Mouse (Mus musculus) right cerebral cortex, adult 18-20 months (tissue): Measurements from ENCODE around the gene Tufm.

Experiments used
- DNase-seq: peaks from one replicate; pipeline ENCODE4 v3.0.0; 2022; ENCODE audit warnings: mixed read lengths

The Tufm gene

DNA sequence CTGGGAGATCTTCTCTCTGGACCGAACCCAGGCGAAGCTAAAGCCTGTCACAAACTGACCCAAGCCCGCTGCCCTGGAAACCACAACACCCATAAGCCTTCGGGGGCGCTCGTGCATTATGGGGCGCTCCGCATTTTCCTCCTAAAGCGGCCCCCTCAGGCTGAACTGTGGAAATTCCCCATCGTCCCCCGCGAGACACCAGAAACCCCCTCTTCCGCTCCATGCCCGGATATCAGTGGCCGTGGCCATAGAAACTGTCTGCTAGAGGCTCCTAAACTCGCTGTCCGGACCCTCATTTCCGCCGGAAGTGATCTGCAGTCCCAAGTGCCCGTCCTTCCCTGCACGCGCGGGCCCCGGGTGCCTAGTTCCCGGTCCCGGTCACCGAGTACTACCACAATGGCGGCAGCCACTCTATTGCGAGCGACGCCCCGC, at the start of gene Tufm:
TSS of gene Tufm (plus strand) at position 310 of the 432 bp plus-strand sequence.
- DNase-seq, result peak; percentile 99

DNA sequence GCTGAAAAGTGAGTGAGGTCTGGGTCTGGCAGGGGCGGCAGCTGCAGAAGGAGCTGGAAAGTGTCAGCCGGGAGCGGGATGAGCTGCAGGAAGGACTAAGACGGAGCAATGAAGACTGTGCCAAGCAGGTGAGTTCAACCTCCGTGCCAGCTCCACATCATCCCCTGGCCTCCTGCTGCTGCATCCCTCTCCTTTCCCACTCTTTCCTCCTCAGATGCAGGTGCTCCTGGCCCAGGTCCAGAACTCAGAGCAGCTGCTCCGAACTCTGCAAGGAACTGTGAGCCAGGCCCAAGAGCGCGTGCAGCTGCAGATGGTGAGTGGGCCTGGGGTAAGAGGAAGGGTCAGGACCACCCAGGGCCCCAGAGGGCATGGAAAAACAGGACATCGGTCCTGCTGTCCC, 47.0 kb upstream of the Tufm start:
- no peak for DNase-seq

DNA sequence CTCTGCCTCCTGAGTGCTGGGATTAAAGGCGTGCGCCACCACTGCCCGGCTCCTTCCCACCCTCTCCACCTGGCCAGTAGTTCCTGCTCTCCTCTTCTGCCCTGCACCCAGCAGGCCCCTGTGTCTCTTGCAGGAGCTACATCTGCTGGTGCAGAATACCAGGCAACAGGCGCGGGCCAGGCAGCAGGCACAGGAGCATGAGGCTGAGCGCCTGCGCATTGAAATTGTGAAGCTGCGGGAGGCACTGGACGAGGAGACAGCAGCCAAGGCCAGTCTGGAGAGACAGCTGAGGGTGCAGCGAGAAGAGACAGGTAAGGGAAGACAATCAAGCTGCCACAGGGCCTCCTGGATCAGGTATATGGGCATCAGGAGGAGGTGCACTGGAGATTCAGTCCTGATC, 43.2 kb upstream of the Tufm start:
- no peak for DNase-seq

DNA sequence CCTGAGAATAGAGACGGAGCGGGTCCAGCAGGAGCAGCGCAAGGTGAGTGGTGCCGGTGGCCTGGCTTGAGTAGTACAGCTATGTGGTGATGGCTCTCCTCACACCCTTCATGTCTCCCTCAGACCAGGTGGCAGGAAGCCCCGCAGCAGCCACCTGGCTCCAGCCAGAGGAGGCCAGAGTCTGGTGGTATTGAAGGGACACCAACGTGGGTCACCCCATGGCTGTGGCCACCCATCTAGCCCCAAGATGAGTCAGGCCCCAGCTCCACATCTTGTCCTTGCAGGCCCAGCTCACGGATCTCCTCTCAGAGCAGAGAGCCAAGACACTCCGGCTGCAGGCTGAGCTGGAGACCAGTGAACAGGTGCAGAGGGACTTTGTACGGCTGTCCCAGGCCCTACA, 42.6 kb upstream of the Tufm start:
- no peak for DNase-seq

DNA sequence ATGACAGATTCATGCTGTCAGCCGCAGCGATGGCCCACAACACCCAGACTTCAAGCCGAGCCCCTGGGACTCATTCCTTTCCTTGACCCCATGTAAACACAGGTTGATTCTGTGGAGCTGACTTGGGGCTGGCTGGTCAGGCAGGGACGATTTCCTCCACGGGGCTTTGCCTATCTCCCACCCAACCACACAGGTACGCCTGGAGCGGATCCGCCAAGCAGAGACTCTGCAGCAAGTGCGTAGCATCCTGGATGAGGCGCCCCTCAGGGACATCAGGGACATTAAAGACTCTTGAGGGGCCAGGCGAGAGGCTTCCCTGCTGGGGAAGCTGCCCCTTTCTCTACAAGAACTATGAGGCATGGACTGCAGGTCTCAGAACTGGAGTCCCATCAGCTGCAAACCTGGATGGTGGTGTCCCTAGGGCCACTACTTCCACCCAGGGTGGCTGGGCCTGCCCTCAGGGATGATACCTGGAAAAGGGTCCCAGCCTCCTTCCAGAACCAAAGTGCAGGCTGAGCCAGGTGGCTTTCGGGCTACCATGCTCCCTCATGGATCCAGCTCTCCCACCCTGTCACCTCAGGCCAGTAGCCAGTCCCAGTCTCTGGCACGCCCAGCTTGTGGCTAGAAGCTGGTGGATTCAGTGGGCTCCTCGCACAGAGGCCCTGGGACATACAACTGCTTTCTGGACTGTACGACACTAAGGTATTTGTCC, 41.9 kb upstream of the Tufm start:
- no peak for DNase-seq

DNA sequence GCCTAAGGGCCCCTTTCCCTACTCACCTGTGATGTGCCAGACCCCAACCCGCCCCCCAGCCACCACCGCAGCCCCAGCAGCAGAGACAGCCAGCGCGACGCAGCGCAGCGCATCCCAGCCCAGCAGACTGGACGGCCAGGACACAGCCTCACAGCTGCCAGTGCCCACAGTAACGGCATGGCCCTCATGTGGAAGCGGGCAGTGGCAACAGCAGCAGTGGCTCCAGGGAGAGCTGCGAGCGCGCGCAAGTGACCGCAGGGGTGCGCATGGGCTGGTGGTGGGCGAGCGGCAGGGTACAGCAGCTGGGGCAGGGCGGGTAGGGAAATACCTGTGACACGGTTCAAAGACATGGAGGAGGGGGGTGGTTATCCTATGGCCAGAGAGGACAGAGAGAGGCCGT, 40.9 kb upstream of the Tufm start:
- DNase-seq, result no peak

DNA sequence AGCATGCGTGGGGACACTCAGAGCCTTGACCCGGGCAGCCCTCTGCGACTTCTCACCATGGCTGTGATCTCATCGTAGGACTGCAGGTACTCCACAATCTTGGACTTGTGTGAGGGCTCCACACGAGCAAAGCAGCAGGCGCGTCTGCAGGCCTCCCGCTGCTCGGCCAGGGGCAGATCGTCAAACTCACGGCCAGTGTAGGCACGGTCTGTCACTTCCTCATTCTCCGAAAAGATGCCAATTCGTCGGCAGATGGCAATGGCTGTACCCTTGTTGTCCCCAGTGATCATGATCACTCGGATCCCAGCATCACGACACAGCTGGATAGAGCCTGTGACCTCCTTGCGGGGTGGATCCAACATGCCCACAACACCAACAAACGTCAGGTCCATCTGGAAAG, 38.7 kb upstream of the Tufm start:
- DNase-seq, result no peak

DNA sequence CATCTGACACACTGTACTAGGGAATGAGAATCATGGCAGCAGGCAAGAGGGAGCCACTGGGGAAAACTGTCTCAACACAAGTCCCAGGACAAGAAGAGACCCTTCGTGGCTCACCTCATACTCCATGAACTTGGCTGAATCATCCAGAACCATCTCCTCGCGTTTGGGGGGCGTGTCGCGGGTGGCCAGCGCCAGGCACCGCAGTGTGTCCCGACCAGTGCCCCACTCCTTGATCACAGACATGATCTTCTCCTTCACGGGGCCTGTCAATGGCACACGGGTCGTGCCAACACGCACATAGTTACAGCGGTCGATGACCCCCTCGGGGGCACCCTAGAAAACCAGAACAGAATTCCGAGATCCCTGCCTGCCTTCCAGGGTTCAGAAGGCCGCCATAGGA, 37.2 kb upstream of the Tufm start:
- DNase-seq, result no peak

DNA sequence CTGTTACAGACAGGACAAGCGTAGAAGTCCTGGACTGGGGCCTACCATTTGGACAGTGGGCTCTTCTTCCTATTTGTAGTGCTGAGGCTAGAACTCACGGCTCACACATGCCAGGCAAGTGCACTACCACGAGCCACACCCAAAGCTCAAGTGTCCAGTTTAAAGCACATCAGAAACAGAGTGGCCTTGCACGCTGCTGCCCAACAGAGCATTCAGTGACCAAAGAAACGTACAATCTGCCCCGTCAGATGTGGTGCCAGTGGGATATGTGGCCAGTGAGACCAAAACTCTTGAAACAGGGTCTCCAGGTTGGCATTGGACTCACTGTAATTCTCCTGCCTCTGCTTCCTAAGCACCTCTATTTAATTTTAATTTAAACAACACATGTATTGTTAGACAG, 36.5 kb upstream of the Tufm start:
- no peak for DNase-seq

DNA sequence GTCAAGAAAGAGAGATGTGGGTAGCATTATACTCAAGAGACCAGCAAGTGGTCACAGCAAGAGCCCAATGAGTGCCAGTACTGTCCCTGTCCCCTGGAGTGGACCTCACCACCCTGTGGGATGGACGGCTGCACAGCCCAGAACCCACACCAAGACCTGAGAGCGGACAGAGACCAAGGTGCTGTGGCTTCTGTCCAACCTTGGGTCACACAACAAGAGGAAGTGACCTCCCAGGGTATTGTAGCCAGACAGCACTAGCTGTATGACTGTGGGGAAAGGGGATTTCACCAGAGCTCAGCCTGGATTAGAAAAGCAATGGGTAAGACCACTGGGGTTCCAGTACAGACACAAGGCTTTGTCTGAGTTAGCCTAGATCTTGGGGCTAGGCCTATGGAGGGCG, 34.9 kb upstream of the Tufm start:
- no peak for DNase-seq

DNA sequence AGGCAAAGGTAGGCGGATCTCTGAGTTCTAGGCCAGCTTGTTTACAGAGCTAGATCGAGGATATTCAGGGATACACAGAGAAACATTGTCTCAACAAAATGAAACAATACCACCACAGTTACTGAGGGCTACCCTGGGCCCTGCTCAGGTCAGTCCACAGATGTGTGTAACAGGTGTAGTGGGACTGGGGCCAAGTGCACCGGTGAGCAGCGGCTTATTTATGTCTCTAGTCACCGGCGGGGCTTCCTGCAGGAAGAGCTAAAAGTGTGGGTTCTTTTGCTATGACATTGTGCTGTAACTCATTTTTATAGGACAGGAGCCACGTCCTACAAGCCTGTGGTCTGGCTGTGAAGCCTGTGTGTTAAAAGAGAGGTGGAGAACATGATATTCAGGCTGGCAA, 33.3 kb upstream of the Tufm start:
- DNase-seq, result no peak

DNA sequence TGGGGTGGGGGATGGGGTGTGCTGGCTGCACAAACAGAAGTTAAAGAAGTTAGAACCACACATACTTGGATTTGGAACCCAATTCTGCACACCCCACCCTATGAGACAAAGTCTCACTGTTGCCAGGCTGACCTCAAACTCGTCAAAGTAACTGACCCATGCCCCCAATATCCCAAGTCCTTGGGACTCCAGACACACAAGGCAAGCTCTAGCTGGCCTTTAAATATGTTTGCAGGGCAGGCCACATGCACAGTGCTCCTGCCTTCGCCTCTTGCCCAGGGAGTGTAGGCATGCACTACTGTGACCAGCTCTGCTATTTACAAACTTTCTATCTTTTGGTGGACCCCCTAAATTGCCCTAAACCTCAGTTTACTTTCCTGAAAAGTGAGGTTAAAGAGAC, 31.9 kb upstream of the Tufm start:
- no peak for DNase-seq

DNA sequence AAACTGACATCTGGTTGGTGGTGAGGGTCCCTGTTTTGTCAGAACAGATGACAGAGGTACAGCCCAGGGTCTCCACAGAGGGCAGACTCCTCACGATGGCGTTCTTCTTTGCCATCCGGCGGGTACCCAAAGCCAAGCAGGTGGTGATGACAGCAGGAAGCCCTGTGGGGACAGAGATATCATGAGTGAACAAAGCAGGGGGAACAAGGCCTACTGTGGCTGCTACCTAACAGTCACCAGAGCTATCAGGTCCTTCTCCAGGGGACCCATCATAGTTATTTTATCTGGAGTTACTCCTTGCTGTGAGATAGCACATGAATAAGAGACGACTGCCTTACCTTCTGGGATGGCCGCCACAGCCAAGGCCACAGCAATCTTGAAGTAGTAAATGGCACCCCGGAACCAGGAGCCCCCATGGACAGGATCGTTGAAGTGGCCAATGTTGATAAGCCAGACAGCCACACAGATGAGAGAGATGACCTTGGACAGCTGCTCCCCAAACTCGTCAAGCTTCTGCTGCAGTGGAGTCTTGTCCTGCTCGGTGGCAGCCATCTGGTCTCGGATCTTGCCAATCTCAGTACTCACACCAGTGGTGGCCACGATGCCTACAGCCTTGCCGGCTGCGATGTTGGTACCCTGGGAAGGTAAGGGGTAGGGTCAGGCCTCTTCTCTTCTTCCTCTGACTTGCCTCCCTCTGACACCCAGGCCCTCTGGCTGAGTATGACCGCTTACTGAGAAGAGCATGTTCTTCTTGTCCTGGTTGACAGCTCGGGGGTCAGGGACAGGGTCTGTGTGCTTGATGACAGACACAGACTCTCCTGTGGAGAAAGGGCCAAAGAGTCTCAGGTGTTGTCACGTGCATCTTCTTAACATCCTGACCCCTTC, 30.5 kb upstream of the Tufm start:
- no peak for DNase-seq

DNA sequence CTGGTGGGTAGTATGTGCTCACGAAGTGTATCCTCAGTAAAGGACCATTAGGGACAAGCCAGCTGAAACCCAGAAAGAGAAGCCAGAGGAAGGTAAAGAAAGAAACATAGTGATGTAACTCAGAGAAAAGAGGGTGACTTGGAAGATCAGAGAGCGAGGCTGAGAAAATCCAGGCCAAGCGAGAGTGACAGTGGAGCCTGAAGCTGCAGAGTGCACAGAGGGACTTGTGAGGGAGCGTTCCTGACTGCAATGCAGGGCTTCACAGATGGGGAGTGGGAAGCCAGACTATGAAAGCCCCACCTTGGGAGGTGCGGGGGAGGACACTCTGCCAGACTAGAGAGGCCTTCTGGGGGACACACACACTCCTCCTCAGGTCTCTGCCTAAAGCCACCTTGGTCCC, 28.9 kb upstream of the Tufm start:
- no peak for DNase-seq

DNA sequence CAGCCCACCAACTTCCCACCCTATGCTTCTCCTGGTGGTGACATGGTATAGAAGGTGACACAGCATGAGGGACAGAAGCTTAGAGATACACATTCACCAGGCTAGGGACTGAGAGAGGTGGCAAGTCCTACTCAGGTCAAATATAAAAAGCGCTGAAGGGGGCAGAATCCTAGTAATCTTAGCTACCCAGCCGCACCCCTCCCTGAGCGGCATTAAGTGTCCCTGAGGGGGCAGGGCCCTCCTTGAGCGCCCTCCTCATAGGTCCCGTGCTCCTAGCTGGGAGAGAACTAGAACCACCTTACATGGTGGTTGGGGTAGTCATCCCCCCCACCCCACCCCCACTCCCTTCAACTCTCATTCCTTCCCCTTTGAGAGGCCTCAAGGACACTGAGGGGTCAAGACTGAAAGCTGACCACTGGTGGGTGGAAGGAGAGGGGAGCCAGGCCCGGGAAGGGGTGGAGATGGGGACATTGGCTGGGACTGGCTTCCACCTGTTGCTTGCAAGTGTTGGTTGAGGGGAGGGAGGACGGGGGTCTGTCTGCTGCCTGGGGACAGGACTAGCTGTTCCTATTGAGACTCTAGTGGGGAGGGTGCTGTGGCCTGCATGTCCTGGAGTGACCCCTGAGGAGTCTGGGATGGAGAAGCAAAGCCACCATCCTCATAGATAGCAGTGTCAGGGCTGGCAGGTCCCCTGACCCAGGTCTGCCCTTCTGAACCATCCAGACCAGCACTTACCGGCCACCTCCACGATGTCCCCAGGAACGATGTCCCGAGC, 28.1 kb upstream of the Tufm start:
- DNase-seq, result no peak

DNA sequence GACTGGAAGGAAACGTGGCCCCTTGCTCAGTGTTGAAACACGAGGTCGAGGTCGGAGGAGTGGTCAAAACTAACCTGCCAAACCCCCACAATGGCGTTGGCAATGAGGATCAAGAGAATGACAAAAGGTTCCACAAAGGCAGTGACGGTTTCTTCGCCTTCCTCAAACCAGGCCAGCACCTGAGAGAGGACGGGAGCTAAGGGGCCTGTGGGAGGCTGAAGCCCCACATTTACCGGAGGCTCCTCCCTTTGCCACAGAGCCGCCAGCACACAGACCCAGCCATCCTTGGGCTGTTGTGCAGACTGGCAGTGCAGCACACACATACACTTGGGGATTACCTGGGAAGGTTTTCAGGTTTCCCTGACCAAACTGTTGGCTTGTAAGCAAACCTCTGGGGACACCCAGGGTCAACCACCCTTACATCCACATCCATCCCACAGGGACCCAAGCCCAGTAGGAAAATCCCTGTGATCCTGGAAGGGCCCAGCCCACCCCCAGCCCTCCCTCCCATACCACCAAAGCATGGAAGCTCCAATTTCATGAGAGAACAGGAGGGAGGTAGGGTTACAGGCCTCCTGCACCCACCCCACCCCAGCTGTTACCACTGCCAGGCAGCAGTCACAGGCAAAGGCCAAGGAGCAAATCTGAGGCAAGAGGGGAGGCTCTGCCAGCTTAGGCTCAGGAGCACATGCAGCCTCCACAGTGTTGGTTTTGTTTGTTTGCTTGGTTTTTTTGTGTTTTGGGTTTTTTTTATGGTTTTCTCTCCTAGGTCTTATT, 26.4 kb upstream of the Tufm start:
- DNase-seq, result no peak

DNA sequence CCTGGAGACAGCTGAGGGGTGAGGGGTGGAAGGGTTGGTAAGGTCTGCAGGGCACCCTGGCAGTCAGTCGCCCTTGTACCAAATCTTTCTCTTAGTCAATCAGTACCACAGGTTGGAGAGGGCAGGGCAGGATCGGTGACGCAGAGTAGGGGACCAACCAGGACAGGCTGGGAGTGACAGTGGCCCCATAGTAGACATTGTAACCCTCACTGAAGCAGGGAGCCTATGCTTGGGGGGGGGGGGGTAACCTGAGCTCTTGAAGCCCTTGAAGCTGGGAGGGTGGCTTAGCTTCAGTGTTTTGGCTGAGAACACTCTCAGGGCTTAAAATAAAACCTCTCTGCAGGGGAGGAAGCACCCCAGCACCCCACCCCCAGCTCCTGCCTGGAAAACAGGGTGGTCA, 25.5 kb upstream of the Tufm start:
- no peak for DNase-seq

DNA sequence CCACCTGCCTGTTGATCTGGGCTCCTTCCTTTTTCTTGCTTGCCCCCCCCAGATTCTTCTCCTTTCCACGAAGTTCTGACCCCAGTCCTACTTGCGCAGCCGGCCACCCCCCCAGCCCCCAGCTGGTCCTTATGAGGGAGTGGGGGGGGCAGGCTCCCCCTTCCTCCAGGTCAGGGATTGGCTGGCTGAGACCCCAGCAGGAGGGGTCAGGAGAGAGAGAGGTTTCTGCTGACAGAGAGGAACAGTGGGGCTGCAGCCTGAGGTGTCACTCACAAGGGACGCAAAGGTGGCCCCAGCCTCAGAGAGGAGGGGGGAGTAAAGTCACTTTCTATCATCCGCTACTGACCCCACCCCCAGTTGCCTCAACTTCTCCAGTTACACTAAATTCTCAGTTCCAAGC, 24.2 kb upstream of the Tufm start, which contains the start of gene Atp2a1:
TSS of gene Atp2a1 (minus strand) at position 105 of the 400 bp plus-strand sequence.
- no peak for DNase-seq

DNA sequence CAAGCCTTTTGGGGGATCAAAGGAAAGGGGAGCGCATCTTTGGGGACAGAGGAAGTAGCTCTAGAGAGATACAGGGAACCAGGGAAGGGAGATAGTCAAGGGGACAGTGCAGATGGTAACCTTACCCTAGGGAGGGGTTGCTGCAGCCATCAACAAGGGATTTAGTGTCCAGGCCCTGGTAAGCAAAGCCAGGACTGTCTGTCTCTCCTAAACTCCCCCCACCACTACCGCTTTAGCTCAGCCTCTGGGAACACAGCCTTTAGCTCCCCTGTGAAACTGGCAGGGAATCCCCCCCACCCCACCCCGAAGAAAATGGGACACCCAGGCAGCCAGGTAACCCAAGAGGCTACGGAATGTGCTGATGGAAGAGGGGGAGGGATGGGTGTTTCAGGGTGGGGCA, 23.6 kb upstream of the Tufm start:
- no peak for DNase-seq

DNA sequence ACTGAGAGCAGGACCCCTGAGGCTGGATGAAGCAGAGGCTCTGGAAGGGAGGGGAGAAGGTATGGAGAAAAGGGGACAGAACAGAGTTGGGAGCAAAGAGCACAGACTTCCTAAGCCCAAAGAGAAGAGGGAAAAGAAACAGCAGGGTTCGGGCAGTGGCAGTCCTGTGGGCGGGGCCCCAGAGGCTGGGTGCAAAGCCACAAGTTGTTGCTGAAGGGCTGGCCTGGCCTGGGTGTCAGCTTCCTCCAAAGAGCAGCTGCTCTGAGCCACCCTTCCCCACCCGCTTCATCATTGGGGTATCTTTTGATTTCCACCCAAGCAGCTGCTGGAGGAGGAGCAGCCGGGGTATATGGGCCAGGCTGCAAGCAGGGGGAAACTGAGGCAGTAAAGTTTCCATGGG, 23.0 kb upstream of the Tufm start:
- no peak for DNase-seq

DNA sequence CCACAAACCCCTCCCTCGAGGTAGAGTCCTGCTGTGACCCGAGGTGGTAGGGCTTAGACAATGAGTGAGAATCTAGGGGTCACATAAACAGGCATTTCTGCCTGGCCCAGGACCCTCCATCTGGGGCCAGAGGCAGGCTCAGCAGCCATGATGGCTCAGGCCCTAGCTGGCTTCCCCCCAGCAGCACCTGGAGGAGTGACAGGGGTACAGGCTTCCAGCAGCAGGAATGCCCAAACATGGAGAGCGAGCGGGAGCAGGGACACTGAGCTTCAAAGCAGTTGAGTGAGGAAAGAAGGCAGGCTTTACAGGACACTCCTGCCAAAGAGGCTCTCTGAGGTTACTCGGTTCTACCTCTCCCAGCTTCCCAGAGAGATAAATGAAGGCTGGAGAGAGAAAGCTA, 22.3 kb upstream of the Tufm start:
- no peak for DNase-seq

DNA sequence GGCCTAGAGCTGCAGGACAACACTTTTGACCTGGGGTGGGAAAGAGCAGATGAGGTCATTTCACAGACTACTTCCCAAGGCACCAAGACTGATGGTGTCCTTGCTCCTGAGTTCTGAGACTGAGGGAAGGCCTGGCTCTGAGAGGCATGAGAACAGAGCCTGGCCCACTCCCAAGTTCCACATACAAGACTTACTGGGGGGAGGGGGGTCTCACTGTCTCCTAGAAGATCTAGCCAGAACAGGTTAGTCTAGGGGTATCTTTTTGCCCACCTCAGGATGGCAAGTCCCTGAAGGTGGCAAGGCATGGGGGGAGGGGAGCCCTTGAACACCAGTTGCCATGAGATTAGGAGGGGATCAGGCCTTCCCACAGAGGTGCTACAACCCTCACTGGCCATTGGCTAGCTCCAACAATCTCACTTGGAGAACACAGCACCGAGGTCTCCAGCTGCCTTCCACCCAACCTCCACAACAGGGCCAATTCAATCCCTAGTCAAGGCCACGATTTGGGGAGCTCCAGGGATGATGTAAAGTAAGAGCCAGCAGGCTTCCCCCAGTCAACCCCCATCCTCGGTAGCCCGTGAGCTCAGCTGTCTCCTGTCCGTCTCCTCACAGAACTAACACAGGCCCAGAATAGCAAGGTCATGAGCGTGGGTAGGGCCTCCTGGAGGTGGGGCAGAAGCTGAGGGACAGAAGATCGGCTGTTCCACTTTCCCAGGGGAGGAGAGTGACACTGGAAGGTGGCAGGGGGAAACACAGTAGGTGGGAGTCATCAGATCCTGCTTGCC, 21.7 kb upstream of the Tufm start:
- DNase-seq, result no peak
